Mouse (Mus musculus): ENCODE results near the gene Brinp2. TPM values are rescaled to one million over a fixed set of nuclear protein-coding genes. Genes with fewer than 3 reads are reported as not detected.

The Brinp2 gene
- polyA plus RNA-seq, 1 experiment from 2014 or later, result 0.02 TPM

- Histone ChIP-seq H3K4me1 (ENCODE audit: insufficient read depth, low read depth, low read length) (no peaks in the 10 kb centered on the region; the same call in 1 of the 2 replicates), H3K36me3 (ENCODE audit: insufficient read depth, low read length) (no peaks in the 10 kb centered on the region), H3K9me3 (ENCODE audit: low read length) (no peaks in the 10 kb centered on the region), H3K27me3 (replicated peaks; ENCODE audit: insufficient read depth, low read length) (no peaks in the 10 kb centered on the region; the same call in 1 of the 2 replicates), H3K4me3 (ENCODE audit: low read depth, low read length) (no peak overlapping the region), H3K27ac (ENCODE audit: low read length) (no peak overlapping the region), H3K4me2 (replicated peaks; ENCODE audit: low read depth, low read length) (no peak overlapping the region), H3K9ac (replicated peaks; ENCODE audit: low read depth) (no peak overlapping the region)
- WGBS, result 56% methylated on average over 5 of the region's 5 CpGs
- ATAC-seq (no peak), DNase-seq (ENCODE audit: low spot score) (peak; percentile 46)
- TF ChIP-seq EP300 (IDR thresholded peaks at IDR 0.05) (no peak), CTCF (IDR thresholded peaks at IDR 0.05) (no peak)
These were observed 2.3 kb downstream of the Brinp2 start for GRCm38 (mm10) chr1:158353656-158354371.

GRCm38 (mm10) chr1:158343243-158343714, 12.8 kb downstream of the Brinp2 start:
- ATAC-seq (no peak), DNase-seq (ENCODE audit: low spot score) (no peak)
- H3K27me3 ChIP-seq (replicated peaks; ENCODE audit: insufficient read depth, low read length), result no peaks in the 10 kb centered on the region
- H3K4me3 ChIP-seq (ENCODE audit: low read depth, low read length), result no peak overlapping the region
- no peaks in the 10 kb centered on the region for H3K4me1 ChIP-seq (ENCODE audit: insufficient read depth, low read depth, low read length)
- WGBS, result 48% methylated on average over 6 of the region's 6 CpGs
- TF ChIP-seq CTCF (IDR thresholded peaks at IDR 0.05), result peak; percentile 32
- no peak for TF ChIP-seq EP300 (IDR thresholded peaks at IDR 0.05)
- H3K4me2 ChIP-seq (replicated peaks; ENCODE audit: low read depth, low read length), result no peak overlapping the region
- H3K9me3 ChIP-seq (ENCODE audit: low read length), result no peaks in the 10 kb centered on the region
- no peak overlapping the region for H3K27ac ChIP-seq (ENCODE audit: low read length)
- no peaks in the 10 kb centered on the region for H3K36me3 ChIP-seq (ENCODE audit: insufficient read depth, low read length)
- H3K9ac ChIP-seq (replicated peaks; ENCODE audit: low read depth), result no peak overlapping the region

GRCm38 (mm10) chr1:158328839-158329238, 27.3 kb downstream of the Brinp2 start:
- WGBS, result 73% methylated on average over 2 of the region's 2 CpGs
- no peaks in the 10 kb centered on the region for H3K4me1 ChIP-seq (ENCODE audit: insufficient read depth, low read depth, low read length)
- no peaks in the 10 kb centered on the region for H3K36me3 ChIP-seq (ENCODE audit: insufficient read depth, low read length)
- H3K27ac ChIP-seq (ENCODE audit: low read length), result no peak overlapping the region
- no peak overlapping the region for H3K4me2 ChIP-seq (replicated peaks; ENCODE audit: low read depth, low read length)
- no peak for DNase-seq (ENCODE audit: low spot score)
- no peak overlapping the region for H3K9ac ChIP-seq (replicated peaks; ENCODE audit: low read depth)
- H3K9me3 ChIP-seq (ENCODE audit: low read length), result no peaks in the 10 kb centered on the region
- H3K27me3 ChIP-seq (replicated peaks; ENCODE audit: insufficient read depth, low read length), result no peaks in the 10 kb centered on the region
- no peak overlapping the region for H3K4me3 ChIP-seq (ENCODE audit: low read depth, low read length)
- ATAC-seq, result no peak
- TF ChIP-seq EP300 (IDR thresholded peaks at IDR 0.05) (no peak), CTCF (IDR thresholded peaks at IDR 0.05) (no peak)

GRCm38 (mm10) chr1:158328126-158328525, 28.0 kb downstream of the Brinp2 start:
- H3K4me1 ChIP-seq (ENCODE audit: insufficient read depth, low read depth, low read length), result no peaks in the 10 kb centered on the region
- H3K9me3 ChIP-seq (ENCODE audit: low read length), result no peaks in the 10 kb centered on the region
- no peak overlapping the region for H3K4me2 ChIP-seq (replicated peaks; ENCODE audit: low read depth, low read length)
- ATAC-seq (no peak), DNase-seq (ENCODE audit: low spot score) (no peak)
- H3K36me3 ChIP-seq (ENCODE audit: insufficient read depth, low read length), result no peaks in the 10 kb centered on the region
- no peak overlapping the region for H3K4me3 ChIP-seq (ENCODE audit: low read depth, low read length)
- H3K27ac ChIP-seq (ENCODE audit: low read length), result no peak overlapping the region
- H3K9ac ChIP-seq (replicated peaks; ENCODE audit: low read depth), result no peak overlapping the region
- no peak for TF ChIP-seq EP300 (IDR thresholded peaks at IDR 0.05)
- TF ChIP-seq CTCF (IDR thresholded peaks at IDR 0.05), result no peak
- no peaks in the 10 kb centered on the region for H3K27me3 ChIP-seq (replicated peaks; ENCODE audit: insufficient read depth, low read length)
- 67% methylated on average over 5 of the region's 5 CpGs for WGBS

GRCm38 (mm10) chr1:158323325-158323724, 32.8 kb downstream of the Brinp2 start:
- ATAC-seq (no peak), DNase-seq (ENCODE audit: low spot score) (no peak)
- Histone ChIP-seq H3K9ac (replicated peaks; ENCODE audit: low read depth) (no peak overlapping the region), H3K27ac (ENCODE audit: low read length) (no peak overlapping the region), H3K9me3 (ENCODE audit: low read length) (no peaks in the 10 kb centered on the region), H3K4me2 (replicated peaks; ENCODE audit: low read depth, low read length) (no peak overlapping the region), H3K4me3 (ENCODE audit: low read depth, low read length) (no peak overlapping the region), H3K36me3 (ENCODE audit: insufficient read depth, low read length) (no peaks in the 10 kb centered on the region), H3K27me3 (replicated peaks; ENCODE audit: insufficient read depth, low read length) (no peaks in the 10 kb centered on the region), H3K4me1 (ENCODE audit: insufficient read depth, low read depth, low read length) (no peaks in the 10 kb centered on the region)
- WGBS, result 76% methylated on average over 6 of the region's 6 CpGs
- TF ChIP-seq CTCF (IDR thresholded peaks at IDR 0.05) (no peak), EP300 (IDR thresholded peaks at IDR 0.05) (no peak)

- DNase-seq (ENCODE audit: low spot score) (no peak), ATAC-seq (no peak)
- H3K36me3 ChIP-seq (ENCODE audit: insufficient read depth, low read length), result no peaks in the 10 kb centered on the region
- no peak overlapping the region for H3K4me2 ChIP-seq (replicated peaks; ENCODE audit: low read depth, low read length)
- WGBS, result 46% methylated on average over 5 of the region's 5 CpGs
- no peaks in the 10 kb centered on the region for H3K27me3 ChIP-seq (replicated peaks; ENCODE audit: insufficient read depth, low read length)
- H3K9ac ChIP-seq (replicated peaks; ENCODE audit: low read depth), result no peak overlapping the region
- TF ChIP-seq EP300 (IDR thresholded peaks at IDR 0.05) (no peak), CTCF (IDR thresholded peaks at IDR 0.05) (no peak)
- H3K4me3 ChIP-seq (ENCODE audit: low read depth, low read length), result no peak overlapping the region
- no peaks in the 10 kb centered on the region for H3K9me3 ChIP-seq (ENCODE audit: low read length)
- H3K27ac ChIP-seq (ENCODE audit: low read length), result no peak overlapping the region
- no peaks in the 10 kb centered on the region for H3K4me1 ChIP-seq (ENCODE audit: insufficient read depth, low read depth, low read length)
These were observed 45.5 kb downstream of the Brinp2 start for GRCm38 (mm10) chr1:158310426-158311156.
